Mouse (Mus musculus) embryonic facial prominence, embryonic 15.5 days (tissue): Measurements from ENCODE around the gene Slc43a1. TPM values are rescaled to one million over a fixed set of nuclear protein-coding genes. Genes with fewer than 3 reads are reported as not detected.
A peak's percentile ranks its signal among the peaks of the same experiment; 100 is the strongest.

Experiments
- ATAC-seq: fragments of 200-750 bp; cut with Nextera tagmentation; 2 replicates; pipeline ENCODE4 v1.8.0; 2017; ENCODE audit warnings: low read depth, moderate TSS enrichment; ENCODE audit not compliant: insufficient number of reproducible peaks, low FRiP score, low TSS enrichment
- H3K27ac ChIP-seq: fragments of 300-500 bp; sonication (generic); replicated peaks from 2 replicates; pipeline ENCODE4 v1.5.1; 2015; ENCODE audit warnings: mild to moderate bottlenecking, inconsistent platforms
- H3K27me3 ChIP-seq: fragments of 300-500 bp; sonication (generic); 2 replicates; pipeline ENCODE4 v1.6.1; 2015; ENCODE audit warnings: inconsistent platforms
- H3K36me3 ChIP-seq: fragments of 300-500 bp; sonication (generic); 2 replicates; pipeline ENCODE4 v1.6.1; 2015; ENCODE audit warnings: mild to moderate bottlenecking, inconsistent platforms
- H3K4me1 ChIP-seq: fragments of 300-500 bp; sonication (generic); 2 replicates; pipeline ENCODE4 v1.6.1; 2015; ENCODE audit warnings: inconsistent platforms
- H3K4me2 ChIP-seq: fragments of 300-500 bp; sonication (generic); replicated peaks from 2 replicates; pipeline ENCODE4 v1.6.1; 2015; ENCODE audit warnings: mild to moderate bottlenecking, inconsistent platforms
- H3K4me3 ChIP-seq: fragments of 300-500 bp; sonication (generic); replicated peaks from 2 replicates; pipeline ENCODE4 v1.5.1; 2015; ENCODE audit warnings: mild to moderate bottlenecking, inconsistent platforms
- H3K9ac ChIP-seq: fragments of 300-500 bp; sonication (generic); 2 replicates; pipeline ENCODE4 v1.6.1; 2015; ENCODE audit warnings: inconsistent platforms
- H3K9me3 ChIP-seq: fragments of 300-500 bp; sonication (generic); replicated peaks from 2 replicates; pipeline ENCODE4 v1.6.1; 2016; ENCODE audit warnings: inconsistent platforms
- WGBS: fragments of 180-500 bp; shearing (Covaris S2); methylation state at CpG from one replicate; pipeline ENCODE4 v1.1.7; 2015; 5-methylcytosine and 5-hydroxymethylcytosine counted together
- polyA plus RNA-seq: library from polyadenylated mRNA; unstranded; fragments of >200 nt; fragmentation: Nextera tagmentation; extraction: Ambion mirVana; gene quantifications from 2 replicates; pipeline ENCODE4 v1.2.1, GENCODE M21; 2015

Slc43a1 gene
- polyA plus RNA-seq, 1 experiment from 2014 or later, result 15.8 TPM

DNA sequence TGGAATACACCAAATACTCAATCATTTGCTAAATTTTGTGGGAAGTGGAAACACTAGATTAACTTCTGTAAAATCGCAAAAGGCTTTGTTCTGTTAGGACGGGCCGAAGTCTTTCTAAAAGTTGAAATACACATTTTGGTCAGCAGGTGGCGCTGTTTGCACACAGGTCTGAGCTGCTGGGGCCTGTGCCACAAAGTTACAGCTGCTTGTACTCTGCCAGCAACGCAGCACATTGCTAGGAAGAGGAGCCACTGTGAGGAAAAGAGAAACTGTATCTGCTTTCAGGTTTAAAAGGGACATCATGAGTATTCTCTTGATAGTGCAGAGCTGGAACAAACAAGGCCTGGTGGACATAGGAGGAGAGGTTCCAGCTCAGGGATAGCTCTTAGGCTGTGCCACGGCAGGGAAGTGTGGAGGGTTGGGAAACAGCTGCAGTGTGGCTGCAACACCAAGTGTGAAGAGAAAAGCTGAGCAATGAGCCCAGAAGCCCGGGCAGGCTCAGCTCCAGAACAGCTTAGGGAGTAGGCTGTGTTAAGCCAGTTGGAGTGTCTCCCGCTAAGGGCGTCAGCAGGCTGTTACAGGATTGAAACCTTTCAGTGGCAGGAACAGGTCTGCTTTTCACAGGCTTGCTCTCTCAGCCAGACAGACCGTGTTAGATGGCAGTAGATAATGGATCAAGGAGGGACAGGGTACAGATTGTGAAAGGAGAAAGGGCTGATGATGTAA, 6.8 kb upstream of the Slc43a1 start:
- Histone ChIP-seq H3K4me2 (no peak overlapping the region), H3K9me3 (no peaks in the 10 kb centered on the region), H3K9ac (no peak overlapping the region), H3K27me3 (no peaks in the 10 kb centered on the region), H3K36me3 (peaks cover 9% of the 10 kb centered on the region; the same call in 1 of the 2 replicates), H3K4me3 (no peak overlapping the region), H3K4me1 (peaks cover 18% of the 10 kb centered on the region), H3K27ac (peak overlapping the region; percentile 71)
- 28% methylated on average over 10 of the region's 10 CpGs for whole genome bisulfite sequencing
- ATAC-seq, result peak; percentile 75

DNA sequence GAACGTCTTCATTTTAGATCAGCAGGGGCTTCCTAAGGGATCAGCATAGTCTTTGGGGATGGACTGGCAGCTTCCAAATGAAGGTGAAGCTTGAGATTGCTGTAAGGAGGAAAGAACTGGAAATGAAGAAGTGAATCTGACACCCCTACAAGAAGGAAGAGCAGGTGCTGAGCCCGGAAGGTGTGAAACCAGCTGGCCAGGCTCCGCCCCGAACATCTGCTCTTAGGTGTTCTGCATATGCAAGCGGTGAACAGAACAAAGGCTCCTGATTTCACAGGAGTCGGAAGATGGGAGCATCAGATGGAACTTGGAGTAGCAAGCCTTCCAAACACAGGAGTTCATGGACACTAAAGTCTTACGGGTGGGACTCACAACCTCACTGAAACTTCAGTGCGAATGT, 1.5 kb upstream of the Slc43a1 start:
- no peaks in the 10 kb centered on the region for H3K27me3 ChIP-seq
- no peak overlapping the region for H3K4me3 ChIP-seq
- no peaks in the 10 kb centered on the region for H3K36me3 ChIP-seq
- no peak for ATAC-seq
- WGBS, result 58% methylated on average over 8 of the region's 8 CpGs
- H3K27ac ChIP-seq, result no peak overlapping the region
- H3K4me1 ChIP-seq, result peaks cover 35% of the 10 kb centered on the region
- no peak overlapping the region for H3K4me2 ChIP-seq
- H3K9ac ChIP-seq, result no peak overlapping the region
- no peaks in the 10 kb centered on the region for H3K9me3 ChIP-seq

DNA sequence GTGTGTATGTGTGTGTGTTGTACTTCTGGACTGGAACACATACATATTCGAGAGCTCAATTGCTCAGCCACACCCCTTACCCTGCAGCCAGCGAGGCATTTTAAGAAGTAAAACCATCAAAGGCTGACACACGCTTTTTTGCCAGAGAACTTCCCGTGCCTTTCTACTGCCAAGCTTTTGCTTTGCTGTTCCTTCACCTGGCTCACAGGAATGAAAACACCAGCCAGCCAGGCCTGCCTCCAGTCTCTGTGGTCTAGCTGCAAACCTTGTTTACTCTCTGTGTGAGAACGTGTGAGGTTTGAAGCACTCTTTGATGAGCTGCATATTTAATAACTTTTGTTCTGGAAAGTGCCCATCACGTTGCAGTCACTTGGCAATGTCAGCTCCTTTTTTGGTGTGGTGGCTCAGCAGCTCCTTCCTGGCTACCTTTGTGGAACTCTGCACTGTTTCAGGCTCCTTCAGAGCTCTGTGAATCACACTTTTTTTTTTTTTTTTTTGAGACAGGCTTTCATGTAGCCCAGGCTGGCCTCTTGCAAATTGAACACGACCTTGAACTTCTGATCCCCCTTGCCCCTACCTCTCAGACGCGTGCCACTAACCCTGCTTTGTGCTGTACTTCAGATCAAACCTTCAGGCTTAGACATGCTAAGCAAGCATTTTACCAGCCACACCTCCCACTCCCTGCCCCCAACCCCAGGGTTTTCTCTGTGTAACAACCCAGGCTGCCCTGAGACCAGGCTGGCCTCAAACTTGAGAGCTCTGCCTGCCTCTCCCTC, 645 bp upstream of the Slc43a1 start:
- Histone ChIP-seq H3K27me3 (no peaks in the 10 kb centered on the region), H3K4me1 (peaks cover 34% of the 10 kb centered on the region), H3K4me2 (peak overlapping the region; percentile 93; the same call in 1 of the 2 replicates), H3K9me3 (no peaks in the 10 kb centered on the region), H3K36me3 (no peaks in the 10 kb centered on the region), H3K27ac (no peak overlapping the region), H3K9ac (no peak overlapping the region), H3K4me3 (no peak overlapping the region)
- 14% methylated on average over 9 of the region's 9 CpGs for WGBS
- no peak for ATAC-seq

DNA sequence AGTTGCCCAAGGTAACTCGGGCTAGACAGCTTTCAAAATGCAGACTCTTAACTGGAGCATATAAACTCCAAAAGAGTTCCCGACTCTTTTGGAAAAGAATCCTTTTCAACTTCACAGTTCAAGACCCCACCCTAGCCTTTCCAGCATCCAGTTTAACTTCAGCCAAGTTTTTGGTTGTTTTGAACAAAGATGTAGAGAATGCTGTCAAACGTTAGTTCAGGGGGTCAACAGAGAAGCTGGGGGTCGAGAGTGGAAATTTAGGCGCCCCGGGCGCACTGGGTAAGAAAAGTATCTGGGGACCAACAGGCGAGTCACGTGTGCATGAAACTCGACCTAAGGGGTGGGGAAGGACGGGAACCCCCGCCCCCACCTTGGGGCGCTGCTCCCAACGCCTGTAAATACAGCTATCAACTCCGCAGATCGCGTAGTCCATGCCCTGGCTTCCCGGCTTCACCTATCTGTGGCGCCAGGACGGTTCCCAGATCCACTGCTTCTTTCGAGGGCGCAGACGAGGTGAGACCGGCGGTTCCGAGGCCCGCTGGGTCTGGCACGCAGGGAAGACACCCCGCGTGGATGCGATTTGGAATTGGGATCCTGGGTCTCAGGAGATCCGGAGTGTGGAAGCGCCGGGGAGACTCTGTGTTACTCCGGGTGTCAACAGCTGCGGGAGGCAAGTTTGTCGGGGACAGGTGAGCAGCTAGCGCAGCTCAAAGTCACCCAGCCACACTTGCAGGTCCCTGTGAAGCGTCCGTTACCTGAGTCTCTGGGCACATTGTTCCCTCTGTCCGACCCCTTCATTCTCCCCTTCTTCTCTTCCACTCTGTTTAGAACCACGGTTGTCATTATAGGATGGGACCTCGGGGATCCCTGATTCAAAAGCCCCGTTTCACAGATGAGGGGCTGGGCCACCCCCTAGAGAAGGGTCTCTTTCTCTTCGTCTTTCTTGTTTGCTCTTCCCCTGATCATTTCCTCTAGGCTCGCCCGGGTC, 637 bp downstream of the Slc43a1 start:
- ATAC-seq, result no peak; the same call in 1 of the 2 replicates
- no peaks in the 10 kb centered on the region for H3K36me3 ChIP-seq
- peak overlapping the region; percentile 92 for H3K27ac ChIP-seq
- peaks cover 38% of the 10 kb centered on the region for H3K4me1 ChIP-seq
- H3K4me3 ChIP-seq, result peak overlapping the region; percentile 66
- under 1% methylated on average over 47 of the region's 47 CpGs for WGBS
- peak overlapping the region; percentile 65 for H3K9ac ChIP-seq
- H3K27me3 ChIP-seq, result no peaks in the 10 kb centered on the region
- H3K9me3 ChIP-seq, result no peaks in the 10 kb centered on the region
- H3K4me2 ChIP-seq, result peak overlapping the region; percentile 93

DNA sequence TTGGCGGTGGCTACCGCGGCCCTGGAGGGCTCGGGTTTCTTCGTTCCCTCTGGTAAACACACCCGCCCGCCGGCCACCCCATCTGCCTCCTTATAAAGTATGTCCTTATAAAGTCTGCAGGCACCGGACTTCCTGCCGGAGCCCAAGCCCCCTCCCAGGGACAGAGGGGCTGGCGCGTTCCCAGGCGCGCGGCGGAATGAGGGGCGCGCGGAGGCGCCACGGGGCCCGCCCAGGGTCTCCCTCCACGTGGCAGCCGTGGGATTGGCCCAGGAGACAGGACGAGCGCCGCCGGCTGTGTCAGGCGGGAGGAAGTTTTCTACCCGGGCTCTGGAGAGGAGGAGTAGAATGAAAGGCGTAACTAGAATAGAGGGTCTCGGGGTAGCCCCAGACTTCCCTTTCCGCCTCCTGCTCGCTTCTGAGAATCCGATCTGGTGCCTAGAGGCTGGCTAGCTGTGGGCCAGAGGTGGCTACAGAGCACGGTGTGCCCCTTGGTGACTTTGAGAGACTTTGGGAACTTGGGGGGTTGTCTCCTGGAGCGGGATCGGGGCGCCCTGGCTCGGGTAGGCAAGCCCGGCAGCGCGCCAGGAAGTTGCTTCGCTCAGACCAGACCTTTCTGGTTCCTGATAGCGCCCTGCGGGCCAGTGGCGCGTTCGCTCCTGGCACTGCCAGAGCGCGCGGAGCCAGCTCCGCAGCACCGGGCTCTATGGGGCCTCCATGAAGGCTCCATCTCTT, 1.5 kb downstream of the Slc43a1 start:
- peaks cover 38% of the 10 kb centered on the region for H3K4me1 ChIP-seq
- ATAC-seq, result peak; percentile 91
- H3K27me3 ChIP-seq, result no peaks in the 10 kb centered on the region
- H3K27ac ChIP-seq, result peak overlapping the region; percentile 92
- H3K36me3 ChIP-seq, result no peaks in the 10 kb centered on the region
- H3K4me3 ChIP-seq, result peak overlapping the region; percentile 66
- under 1% methylated on average over 54 of the region's 54 CpGs for WGBS
- H3K4me2 ChIP-seq, result peak overlapping the region; percentile 93
- H3K9ac ChIP-seq, result peak overlapping the region; percentile 65
- H3K9me3 ChIP-seq, result no peaks in the 10 kb centered on the region

DNA sequence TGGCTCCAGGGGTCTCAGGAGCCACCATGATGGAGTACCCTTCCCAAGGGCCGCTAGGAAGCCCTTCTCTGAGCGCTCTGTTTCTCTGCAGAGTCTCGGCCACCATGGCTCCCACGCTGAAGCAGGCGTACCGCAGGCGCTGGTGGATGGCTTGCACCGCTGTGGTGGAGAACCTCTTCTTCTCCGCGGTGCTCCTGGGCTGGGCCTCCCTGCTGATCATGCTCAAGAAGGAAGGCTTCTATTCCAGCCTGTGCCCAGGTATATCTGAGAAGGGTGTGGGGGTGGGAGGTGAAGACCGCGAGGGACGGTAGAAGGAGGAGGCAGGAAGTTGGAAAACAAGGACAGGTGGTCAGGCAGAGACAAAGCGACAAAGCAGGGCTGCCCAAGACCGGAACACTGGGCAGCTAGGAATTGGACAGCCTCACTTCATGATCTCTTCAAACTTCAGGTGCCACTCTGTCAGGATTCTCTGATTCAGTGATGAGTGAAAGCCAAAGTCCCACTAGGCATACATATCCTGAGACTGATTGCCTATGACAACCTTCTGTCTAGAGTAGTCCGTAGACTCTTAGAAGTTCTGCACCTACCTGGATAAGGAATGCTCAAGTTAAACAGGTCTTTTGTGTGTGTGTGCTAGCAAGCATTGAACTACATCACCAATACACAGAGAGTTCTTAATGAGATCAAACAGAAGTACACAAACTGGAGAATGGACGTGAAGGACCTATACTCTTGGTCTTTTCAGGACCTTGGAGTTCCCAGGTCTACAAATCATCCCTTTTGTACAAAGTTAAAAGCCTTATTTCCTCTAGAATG, 2.3 kb downstream of the Slc43a1 start:
- ATAC-seq, result 0 out of 2 replicates have a peak, but pooled peaks have one; percentile 1
- no peaks in the 10 kb centered on the region for H3K27me3 ChIP-seq
- WGBS, result 8% methylated on average over 17 of the region's 17 CpGs
- peak overlapping the region; percentile 66 for H3K4me3 ChIP-seq
- peak overlapping the region; percentile 93 for H3K4me2 ChIP-seq
- H3K27ac ChIP-seq, result peak overlapping the region; percentile 92
- no peaks in the 10 kb centered on the region for H3K9me3 ChIP-seq
- H3K9ac ChIP-seq, result peak overlapping the region; percentile 65
- H3K4me1 ChIP-seq, result peaks cover 38% of the 10 kb centered on the region
- H3K36me3 ChIP-seq, result no peaks in the 10 kb centered on the region

DNA sequence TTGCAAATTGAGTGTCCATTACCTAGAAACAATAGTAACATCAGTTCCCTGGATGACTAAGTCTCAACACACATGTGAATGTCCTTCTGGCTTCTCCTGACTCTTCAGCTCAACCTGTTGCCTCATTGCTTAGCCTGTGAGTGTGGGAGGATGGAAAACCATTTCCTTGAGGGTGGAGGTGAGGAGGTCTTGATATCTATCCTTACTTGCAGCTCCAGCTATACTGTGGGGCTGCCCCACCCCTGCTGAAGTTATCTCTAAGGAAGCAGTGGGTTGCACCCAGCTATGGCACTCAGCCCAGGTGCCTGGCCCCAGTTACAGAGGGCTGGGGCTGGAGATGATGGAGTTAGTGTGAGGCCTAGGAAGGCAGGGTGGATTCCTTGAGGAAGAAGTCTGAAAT, 3.3 kb downstream of the Slc43a1 start:
- ATAC-seq, result no peak
- Histone ChIP-seq H3K4me1 (peaks cover 38% of the 10 kb centered on the region), H3K9me3 (no peaks in the 10 kb centered on the region), H3K9ac (no peak overlapping the region), H3K4me2 (no peak overlapping the region), H3K27ac (no peak overlapping the region), H3K36me3 (no peaks in the 10 kb centered on the region), H3K27me3 (no peaks in the 10 kb centered on the region), H3K4me3 (0 out of 2 replicates have a peak overlapping the region, but pooled peaks have one; percentile 66)

DNA sequence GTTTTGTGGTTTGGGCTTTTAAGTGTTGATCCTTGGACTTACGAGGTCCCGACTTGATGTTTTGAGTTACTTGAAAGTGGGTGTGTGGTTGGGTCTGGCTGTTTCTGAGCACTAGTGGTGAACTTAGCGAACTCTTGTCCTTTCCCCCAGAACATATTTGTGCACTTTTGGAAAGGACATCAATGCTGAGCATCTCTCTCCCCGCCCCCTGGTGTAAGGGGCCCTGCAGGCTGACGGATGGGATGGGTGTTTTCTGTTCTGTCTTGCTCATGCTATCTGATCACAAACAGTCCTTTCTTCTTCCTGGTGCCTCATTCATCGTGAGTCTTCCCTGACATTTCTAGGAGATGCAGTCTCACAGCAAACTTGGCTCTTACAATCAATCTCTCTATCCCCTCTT, 5.0 kb downstream of the Slc43a1 start:
- no peaks in the 10 kb centered on the region for H3K27me3 ChIP-seq

DNA sequence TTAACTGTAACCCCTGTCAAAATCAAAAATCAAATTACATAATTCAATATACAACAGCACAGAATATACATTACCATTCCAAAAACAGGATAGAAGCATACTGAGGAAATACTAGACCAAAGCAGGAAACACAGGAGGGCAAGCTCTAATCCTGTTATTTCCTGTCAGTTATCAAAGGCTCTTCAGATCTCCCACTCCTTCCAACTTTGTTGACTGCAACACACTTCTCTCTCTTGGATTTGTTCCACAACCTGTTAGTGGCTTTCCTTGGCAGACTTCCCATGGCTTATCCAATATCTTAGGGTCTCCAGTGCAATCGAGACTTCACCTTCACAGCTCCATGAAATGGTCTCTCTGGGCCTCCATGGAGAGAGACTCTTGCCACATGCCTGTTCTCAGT, 6.6 kb downstream of the Slc43a1 start:
- Histone ChIP-seq H3K9me3 (no peaks in the 10 kb centered on the region), H3K27ac (no peak overlapping the region), H3K4me1 (peaks cover 21% of the 10 kb centered on the region; the same call in 1 of the 2 replicates), H3K36me3 (peaks cover 5% of the 10 kb centered on the region), H3K4me3 (no peak overlapping the region), H3K4me2 (no peak overlapping the region), H3K9ac (no peak overlapping the region), H3K27me3 (no peaks in the 10 kb centered on the region)
- 57% methylated on average over 1 of the region's 1 CpGs for WGBS
- ATAC-seq, result no peak

More for the DNA sequence above, 5.0 kb downstream of the Slc43a1 start:
- H3K9ac ChIP-seq, result no peak overlapping the region
- 69% methylated on average over 6 of the region's 6 CpGs for WGBS
- H3K9me3 ChIP-seq, result no peaks in the 10 kb centered on the region
- no peak overlapping the region for H3K4me3 ChIP-seq
- H3K4me2 ChIP-seq, result no peak overlapping the region
- peaks cover 31% of the 10 kb centered on the region for H3K4me1 ChIP-seq
- H3K36me3 ChIP-seq, result no peaks in the 10 kb centered on the region
- no peak overlapping the region for H3K27ac ChIP-seq
- no peak for ATAC-seq
